Mouse (Mus musculus) left cerebral cortex, adult 9 months (tissue): ENCODE results near the gene Emc4.

Experiments used
- DNase-seq, 2 experiments: peaks; one replicate each; pipeline ENCODE4 v3.0.0; 2022; ENCODE audit warnings: low spot score in 2 of 2

Emc4 gene

DNA sequence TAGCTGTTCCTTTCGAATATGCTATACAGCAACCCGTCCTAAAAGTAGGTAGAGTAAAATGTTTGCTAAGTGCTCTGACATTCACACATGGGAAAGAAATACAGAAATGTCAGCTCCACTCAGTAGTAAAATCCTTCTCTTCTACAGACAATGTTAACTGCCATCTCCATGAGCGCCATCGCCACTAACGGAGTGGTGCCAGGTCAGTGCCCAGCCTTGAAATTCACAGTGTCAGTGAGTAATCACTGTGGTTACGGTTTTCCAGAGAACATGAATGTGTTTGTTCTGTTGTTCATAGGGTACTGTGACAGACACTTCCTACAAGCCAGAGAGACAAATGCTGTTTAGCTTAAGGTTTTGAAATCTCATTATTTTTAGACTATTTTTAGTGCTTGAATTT lies 30.6 kb downstream of the Emc4 start:
- no peak for DNase-seq

DNA sequence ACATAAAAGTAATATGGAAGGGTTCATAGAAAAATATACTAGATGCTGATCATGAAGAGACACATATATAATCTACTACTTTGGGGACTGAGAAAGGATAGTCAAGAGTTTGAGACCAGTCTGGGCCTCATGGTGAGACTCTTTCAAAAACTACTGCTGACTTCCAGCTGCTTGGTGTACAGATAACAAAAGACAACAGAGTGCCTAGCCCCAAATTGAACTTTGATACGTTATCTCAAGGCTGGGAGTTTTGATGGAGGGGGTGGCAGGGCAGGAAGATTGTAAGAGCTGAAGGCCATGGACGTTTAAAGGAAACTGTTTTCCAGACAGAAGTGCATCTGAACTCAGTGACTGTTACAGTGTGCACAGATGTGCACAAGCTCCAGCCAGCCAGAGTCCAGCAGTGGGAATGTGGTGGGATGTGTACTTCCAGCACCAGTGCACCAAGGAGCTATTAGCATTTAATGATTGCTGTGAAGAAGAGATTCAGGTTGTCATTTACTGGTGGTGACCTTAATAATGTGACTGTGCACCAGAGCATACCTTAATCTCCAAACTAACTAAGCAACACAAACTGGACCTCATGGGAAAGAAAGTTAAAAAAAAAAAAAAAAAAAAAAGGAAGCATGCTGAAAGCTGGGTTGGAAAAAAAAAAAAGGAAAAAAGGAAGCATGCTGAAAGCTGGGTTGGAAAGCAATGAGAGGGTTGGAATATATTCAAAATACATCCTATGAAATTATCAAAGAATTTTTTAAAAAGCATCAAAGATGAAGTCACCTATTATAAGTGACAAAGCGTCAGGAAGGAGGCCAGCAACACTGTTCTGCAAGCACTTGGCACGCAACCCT lies 35.6 kb downstream of the Emc4 start:
- no peak for DNase-seq

DNA sequence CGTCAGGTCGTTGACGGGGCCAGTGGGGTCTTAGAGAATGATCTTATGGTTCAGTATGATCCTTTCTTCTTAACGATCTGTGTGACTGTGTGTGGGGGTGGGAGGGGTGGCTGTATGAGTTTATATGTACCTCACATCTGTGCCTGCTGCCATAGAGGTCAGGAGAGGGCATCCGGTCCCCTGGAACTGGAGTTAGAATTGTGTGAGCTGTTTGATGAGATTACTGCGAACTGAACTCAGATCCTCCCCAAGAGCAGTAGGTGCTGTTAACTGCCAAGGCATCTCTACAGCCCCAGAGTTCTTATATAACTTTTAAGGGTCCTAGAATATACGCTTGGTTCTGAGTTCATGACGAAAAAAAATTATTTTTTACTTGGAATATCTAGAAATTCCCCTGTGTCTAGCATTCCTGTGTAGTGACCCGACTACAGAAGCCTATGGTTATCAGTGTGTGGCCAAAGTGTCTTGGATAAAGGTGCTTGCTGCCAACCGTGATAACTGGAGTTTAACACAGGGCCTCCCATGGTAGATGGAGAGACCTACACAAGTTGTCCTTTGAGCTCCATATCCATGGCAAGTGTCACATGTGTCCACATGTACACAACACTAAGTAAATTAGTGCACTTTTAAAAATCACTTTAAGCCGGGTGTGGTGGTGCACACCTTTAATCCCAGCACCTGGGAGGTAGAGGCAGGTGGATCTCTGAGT lies 39.6 kb downstream of the Emc4 start:
- DNase-seq, result no peak

DNA sequence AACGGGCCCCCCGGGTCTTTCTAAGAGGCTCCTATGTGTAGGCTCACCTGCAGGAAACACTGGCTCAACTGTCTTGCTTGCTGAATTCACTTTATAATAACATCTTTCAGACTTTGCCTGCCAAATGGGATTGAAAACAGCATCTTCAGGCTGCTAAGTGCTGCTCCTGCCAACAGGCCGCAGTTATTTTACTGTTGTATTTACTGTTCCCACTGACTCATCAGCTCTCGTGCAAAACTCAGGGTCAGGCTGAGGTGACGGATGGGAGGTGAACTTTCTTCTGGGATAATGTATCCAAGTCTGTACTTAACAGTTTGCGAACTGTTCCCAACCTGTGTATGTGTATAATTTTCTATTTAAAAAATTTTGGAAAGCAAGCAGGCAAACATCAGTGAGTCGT lies 48.9 kb downstream of the Emc4 start:
- no peak for DNase-seq

DNA sequence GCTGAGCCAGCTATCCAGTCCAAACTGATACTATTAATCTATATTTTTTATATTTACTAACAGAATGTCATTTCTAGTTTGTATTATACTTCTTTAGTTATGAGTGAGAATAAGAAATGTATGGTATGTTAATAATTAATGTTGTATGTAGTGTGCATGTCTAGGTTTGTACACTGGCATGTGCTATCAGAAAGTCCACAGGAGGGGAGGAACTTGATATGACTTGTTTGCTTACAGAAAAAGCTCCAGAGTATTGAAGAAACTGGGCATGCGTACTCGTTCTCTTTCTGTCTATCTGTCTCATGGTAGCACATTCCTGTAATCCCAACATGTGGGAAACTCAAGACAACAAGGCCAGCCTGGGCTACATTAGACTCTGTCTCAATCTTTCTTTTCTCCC lies 49.6 kb downstream of the Emc4 start:
- DNase-seq, result no peak

DNA sequence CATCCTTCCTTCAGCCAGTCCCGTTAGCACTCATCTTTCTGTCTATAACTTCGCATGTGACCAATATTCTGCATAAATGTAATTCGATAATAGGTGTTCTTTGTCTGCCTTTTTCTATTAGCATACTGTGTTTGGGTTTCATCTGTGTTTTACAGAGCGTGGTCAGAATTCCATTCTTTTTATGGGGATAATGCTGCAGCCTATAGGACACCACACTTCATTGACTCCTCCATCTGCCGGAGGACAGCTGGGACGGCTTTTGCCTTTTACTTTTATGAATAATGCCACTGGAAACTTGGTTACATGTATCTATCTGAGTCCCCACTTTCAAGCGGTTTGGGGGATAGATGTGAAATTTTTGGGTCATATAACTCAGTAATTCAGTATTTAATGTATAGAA lies 52.2 kb downstream of the Emc4 start:
- no peak for DNase-seq
